Mouse (Mus musculus) intestine, embryonic 16.5 days (tissue): ENCODE measurements around the gene Rgcc. TPM values are rescaled to one million over a fixed set of nuclear protein-coding genes. Genes with fewer than 3 reads are reported as not detected.
A peak's percentile ranks its signal among the peaks of the same experiment; 100 is the strongest.

Experiments
- ATAC-seq: fragments of 200-750 bp; cut with Nextera tagmentation; 2 replicates; pipeline ENCODE4 v1.8.0; 2017; ENCODE audit warnings: moderate TSS enrichment, moderate library complexity
- H3K27ac ChIP-seq: fragments of 300-500 bp; sonication (generic); 2 replicates; pipeline ENCODE4 v1.5.1; 2014; ENCODE audit warnings: mild to moderate bottlenecking, low read length
- H3K27me3 ChIP-seq: fragments of 300-500 bp; sonication (generic); replicated peaks from 2 replicates; pipeline ENCODE4 v1.6.1; 2014; ENCODE audit warnings: low read length, control low read depth, mixed read lengths; ENCODE audit not compliant: control insufficient read depth, insufficient read depth
- H3K36me3 ChIP-seq: fragments of 300-500 bp; sonication (generic); 2 replicates; pipeline ENCODE4 v1.6.1; 2014; ENCODE audit warnings: low read length, control low read depth; ENCODE audit not compliant: control insufficient read depth, insufficient read depth
- H3K4me1 ChIP-seq: fragments of 300-500 bp; sonication (generic); 2 replicates; pipeline ENCODE4 v1.6.1; 2014; ENCODE audit warnings: low read length, control low read depth, mixed read lengths; ENCODE audit not compliant: control insufficient read depth, insufficient read depth
- H3K4me2 ChIP-seq: fragments of 300-500 bp; sonication (generic); 2 replicates; pipeline ENCODE4 v1.6.1; 2014; ENCODE audit warnings: low read depth, low read length, control low read depth
- H3K4me3 ChIP-seq: fragments of 300-500 bp; sonication (generic); 2 replicates; pipeline ENCODE4 v1.5.1; 2014; ENCODE audit warnings: mild to moderate bottlenecking, low read length
- H3K9ac ChIP-seq: fragments of 300-500 bp; sonication (generic); 2 replicates; pipeline ENCODE4 v1.6.1; 2014; ENCODE audit warnings: low read depth, low read length
- H3K9me3 ChIP-seq: fragments of 300-500 bp; sonication (generic); 2 replicates; pipeline ENCODE4 v1.6.1; 2016; ENCODE audit warnings: low read length, control low read depth; ENCODE audit not compliant: control insufficient read depth
- WGBS: fragments of 180-500 bp; shearing (Covaris S2); extraction: QIAGEN DNeasy Blood & Tissue Kit; methylation state at CpG from one replicate; pipeline ENCODE4 v1.1.7; 2014; 5-methylcytosine and 5-hydroxymethylcytosine counted together
- polyA plus RNA-seq: library from polyadenylated mRNA; unstranded; fragments of >200 nt; fragmentation: Nextera tagmentation; extraction: Ambion mirVana; gene quantifications from 2 replicates; pipeline ENCODE4 v1.2.1, GENCODE M21; 2015

Gene Rgcc
- polyA plus RNA-seq, 1 experiment from 2014 or later, result 46.2 TPM

DNA sequence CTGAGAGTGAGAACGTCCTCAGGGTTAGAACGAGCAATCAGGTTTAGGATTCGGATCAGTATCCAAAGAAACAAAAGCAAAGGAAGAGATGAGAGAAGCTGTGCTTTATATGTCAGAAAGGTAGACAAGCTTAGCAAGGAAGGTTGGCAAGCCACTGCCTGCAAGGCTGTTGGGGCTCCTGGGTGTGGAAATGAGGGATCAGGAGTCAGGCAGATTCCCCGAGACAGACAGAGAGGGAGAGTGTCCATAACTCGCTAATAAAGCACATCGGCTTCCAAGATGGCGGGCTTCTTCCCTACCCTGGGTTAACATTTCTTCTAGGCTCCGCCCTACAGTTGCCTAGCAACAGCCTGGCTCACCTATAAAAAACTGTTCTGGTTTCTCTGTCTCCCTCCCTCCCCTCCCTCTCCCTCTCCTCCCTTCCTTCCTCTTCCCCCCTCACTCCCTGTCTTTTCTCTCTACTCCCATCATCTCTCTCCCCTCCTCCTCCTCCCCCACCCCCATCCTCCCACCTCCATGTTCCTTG is 25.5 kb downstream of the Rgcc start:
- ATAC-seq, result no peak
- H3K36me3 ChIP-seq, result no peaks in the 10 kb centered on the region
- no peaks in the 10 kb centered on the region for H3K4me1 ChIP-seq
- H3K27ac ChIP-seq, result no peak overlapping the region
- H3K9me3 ChIP-seq, result no peaks in the 10 kb centered on the region
- H3K4me3 ChIP-seq, result no peak overlapping the region
- no peaks in the 10 kb centered on the region for H3K27me3 ChIP-seq
- H3K4me2 ChIP-seq, result no peak overlapping the region
- no peak overlapping the region for H3K9ac ChIP-seq
- 85% methylated on average over 8 of the region's 8 CpGs for WGBS

DNA sequence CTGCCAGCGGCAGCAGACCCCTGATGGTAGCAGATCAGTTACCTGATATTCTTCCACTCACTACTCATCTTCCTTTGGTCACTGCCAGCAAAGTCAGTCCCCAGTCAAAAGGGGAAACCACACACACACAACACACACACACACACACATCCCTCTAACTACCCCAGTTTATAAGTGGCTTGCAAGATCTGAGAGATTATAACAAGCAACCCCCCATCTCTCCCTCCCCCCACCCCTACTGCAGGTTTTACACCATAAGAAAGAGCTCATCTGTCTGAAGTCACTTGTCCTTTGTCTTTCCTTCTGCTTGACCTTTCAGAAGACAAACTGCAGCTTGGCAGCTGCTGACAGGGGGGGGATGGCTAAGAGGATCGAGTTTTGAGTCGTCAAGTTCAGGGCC is 26.0 kb downstream of the Rgcc start:
- Histone ChIP-seq H3K4me1 (no peaks in the 10 kb centered on the region), H3K27me3 (no peaks in the 10 kb centered on the region), H3K4me3 (no peak overlapping the region), H3K9me3 (no peaks in the 10 kb centered on the region), H3K9ac (no peak overlapping the region), H3K4me2 (no peak overlapping the region), H3K27ac (no peak overlapping the region), H3K36me3 (no peaks in the 10 kb centered on the region)
- no peak for ATAC-seq
- 44% methylated on average over 3 of the region's 3 CpGs for WGBS

DNA sequence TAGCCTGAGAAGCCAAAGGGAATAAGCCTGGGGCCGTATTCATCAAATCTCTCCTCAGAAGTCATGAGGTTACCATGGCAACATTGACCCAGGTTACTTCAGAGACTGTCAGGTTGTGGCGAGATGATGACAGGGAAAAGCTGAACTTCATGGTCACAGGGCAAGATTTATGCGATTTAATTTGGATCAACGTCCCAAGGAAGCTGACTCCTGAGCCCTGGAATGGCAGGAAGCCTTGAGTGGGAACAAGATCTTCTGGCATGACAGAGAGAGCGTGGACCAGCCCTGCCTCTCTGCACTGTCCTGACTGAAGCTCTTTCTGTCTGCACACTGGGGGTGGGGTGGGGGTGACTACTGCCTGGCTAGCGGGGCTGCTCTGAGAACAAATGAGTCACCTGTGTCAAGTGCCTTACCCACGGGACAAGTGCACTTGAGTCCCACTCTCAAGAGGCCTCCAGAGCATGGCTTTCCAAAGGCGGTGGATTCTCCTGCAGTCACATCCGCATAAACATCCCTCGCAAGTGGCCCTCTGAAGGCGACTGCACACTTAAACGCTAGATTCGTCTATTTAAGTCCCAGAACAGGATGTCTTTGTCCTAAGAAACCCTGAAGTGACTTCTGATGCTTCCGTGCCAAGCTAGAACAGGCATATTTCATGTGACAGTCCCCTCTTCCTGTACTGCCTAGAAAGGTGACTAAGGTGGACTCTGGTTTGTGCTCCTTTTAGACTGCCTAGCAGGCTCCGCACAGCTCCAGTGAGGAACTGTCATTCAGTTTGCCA is 27.6 kb downstream of the Rgcc start:
- Histone ChIP-seq H3K9ac (no peak overlapping the region), H3K4me3 (no peak overlapping the region), H3K9me3 (no peaks in the 10 kb centered on the region), H3K27ac (no peak overlapping the region), H3K4me1 (no peaks in the 10 kb centered on the region), H3K4me2 (no peak overlapping the region), H3K36me3 (no peaks in the 10 kb centered on the region), H3K27me3 (no peaks in the 10 kb centered on the region)
- ATAC-seq, result peak; percentile 54; the same call in 1 of the 2 replicates
- WGBS, result 61% methylated on average over 15 of the region's 15 CpGs

DNA sequence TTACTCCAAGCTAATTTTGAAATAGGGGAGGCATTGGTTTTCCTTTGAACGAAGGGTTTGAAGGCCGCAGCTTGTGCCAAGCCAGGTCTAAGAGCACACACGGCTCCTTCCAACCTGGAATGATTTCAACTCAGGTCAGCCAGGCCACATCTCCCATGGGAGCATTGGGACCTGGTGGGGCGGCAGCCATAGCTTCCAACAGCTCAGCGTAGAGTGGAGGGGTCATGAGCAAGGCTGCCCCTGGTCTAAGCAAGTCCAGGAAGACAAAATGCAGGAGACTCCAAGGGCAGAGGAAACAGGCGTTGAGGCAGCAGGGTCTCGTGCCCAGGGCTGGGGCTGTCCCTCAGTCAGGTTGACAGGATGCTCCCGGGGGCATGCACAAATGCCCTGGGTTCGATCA is 28.5 kb downstream of the Rgcc start:
- Histone ChIP-seq H3K4me3 (no peak overlapping the region), H3K27ac (no peak overlapping the region), H3K4me1 (no peaks in the 10 kb centered on the region), H3K4me2 (no peak overlapping the region), H3K36me3 (no peaks in the 10 kb centered on the region), H3K27me3 (no peaks in the 10 kb centered on the region), H3K9ac (no peak overlapping the region), H3K9me3 (no peaks in the 10 kb centered on the region)
- ATAC-seq, result no peak
- WGBS, result 80% methylated on average over 9 of the region's 9 CpGs

DNA sequence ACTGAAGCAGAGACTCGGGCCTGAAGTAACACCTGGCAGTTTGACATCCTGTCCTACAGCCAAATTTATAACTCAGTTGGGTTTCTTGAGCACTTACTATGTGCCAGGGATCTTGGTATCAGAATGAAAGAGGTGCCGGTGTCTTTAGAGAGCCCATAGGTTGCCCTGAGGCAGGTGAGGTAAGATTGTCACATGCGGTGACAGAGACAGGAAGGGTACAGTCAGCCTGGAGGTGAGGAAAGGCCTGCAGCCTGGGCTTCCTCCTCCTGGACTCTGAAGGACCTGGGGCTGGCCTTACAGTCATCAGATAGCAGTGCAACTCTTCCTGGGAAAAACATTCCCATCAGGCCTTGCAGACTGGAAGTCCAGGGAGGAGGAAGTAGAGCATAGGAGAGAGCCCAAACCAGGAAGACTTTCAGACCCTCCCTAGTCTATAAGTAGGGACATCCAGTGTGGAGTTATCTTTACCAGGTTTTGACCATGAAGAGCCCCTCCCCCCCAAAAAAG is 29.2 kb downstream of the Rgcc start:
- no peak overlapping the region for H3K4me2 ChIP-seq
- no peak overlapping the region for H3K4me3 ChIP-seq
- no peaks in the 10 kb centered on the region for H3K36me3 ChIP-seq
- H3K27me3 ChIP-seq, result no peaks in the 10 kb centered on the region
- H3K9ac ChIP-seq, result no peak overlapping the region
- WGBS, result 86% methylated on average over 3 of the region's 3 CpGs
- H3K27ac ChIP-seq, result no peak overlapping the region
- no peaks in the 10 kb centered on the region for H3K9me3 ChIP-seq
- no peaks in the 10 kb centered on the region for H3K4me1 ChIP-seq
- no peak for ATAC-seq

DNA sequence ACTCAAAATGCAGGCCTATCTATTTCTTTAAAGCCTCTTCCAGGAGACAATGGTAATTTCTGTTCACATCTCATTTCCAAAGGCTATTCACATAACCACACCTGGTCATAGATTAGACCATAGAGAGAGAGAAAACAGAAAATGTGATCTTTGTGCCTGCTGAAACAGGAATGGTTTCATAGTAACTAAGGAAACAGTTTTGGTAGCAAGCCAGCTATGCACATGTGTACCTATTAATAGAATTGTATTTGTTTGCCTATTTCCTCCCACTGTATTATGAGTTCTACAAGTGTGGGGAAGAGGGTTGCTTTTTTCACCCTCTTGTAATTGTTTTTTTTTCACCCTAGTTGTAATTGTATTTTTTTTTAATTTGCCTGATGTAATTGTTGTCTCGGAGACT is 31.9 kb downstream of the Rgcc start:
- WGBS, result 72% methylated on average over 1 of the region's 1 CpGs
- ATAC-seq, result no peak
- H3K27ac ChIP-seq, result no peak overlapping the region

DNA sequence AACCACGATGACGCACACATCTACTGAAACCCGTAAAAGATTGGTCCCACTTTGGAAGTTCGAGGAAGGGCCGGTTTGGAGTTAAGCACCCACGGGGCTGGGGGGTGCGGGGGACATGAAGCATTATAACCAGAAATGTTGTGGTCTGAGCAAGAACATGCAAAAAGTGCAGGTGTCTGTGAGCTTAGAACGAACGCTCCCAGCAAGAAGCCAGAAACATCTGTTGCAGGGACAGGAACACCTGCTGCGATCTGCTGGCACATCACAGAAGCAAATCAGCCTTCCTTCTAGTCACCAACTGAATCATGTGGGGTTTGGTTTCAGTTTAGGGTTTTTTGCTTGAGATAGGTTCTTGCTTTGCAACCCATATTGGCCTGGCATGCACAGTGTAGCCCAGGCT is 33.6 kb downstream of the Rgcc start:
- no peak for ATAC-seq

More for the DNA sequence above, 31.9 kb downstream of the Rgcc start:
- no peaks in the 10 kb centered on the region for H3K4me1 ChIP-seq
- no peak overlapping the region for H3K4me2 ChIP-seq
- no peaks in the 10 kb centered on the region for H3K36me3 ChIP-seq
- no peaks in the 10 kb centered on the region for H3K27me3 ChIP-seq
- no peak overlapping the region for H3K9ac ChIP-seq
- H3K9me3 ChIP-seq, result no peaks in the 10 kb centered on the region
- no peak overlapping the region for H3K4me3 ChIP-seq

DNA sequence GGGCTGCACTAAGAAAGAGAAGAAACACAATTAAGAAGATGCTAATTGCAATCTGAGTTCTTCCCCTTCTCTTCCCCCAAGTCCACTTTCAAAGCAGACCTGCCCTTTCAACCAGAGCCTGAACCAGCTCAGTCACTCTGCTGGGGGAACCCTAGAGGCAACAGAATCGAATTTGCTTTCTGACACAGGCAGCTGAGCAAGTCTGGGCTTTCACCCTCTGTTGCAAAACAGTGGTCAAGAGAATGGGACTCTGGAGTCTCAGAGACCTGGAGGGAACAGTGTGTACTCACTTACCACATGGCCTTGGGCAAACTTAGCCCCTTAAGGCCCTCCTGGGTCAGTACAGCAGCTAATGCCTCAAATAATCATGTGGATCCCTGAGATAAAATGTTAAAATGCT is 34.1 kb downstream of the Rgcc start:
- no peak overlapping the region for H3K4me3 ChIP-seq
- no peak overlapping the region for H3K4me2 ChIP-seq
- no peak overlapping the region for H3K9ac ChIP-seq
- no peaks in the 10 kb centered on the region for H3K27me3 ChIP-seq
- H3K4me1 ChIP-seq, result no peaks in the 10 kb centered on the region
- ATAC-seq, result no peak
- H3K9me3 ChIP-seq, result no peaks in the 10 kb centered on the region
- WGBS, result 68% methylated on average over 1 of the region's 1 CpGs
- no peak overlapping the region for H3K27ac ChIP-seq
- no peaks in the 10 kb centered on the region for H3K36me3 ChIP-seq

More for the DNA sequence above, 33.6 kb downstream of the Rgcc start:
- Histone ChIP-seq H3K36me3 (no peaks in the 10 kb centered on the region), H3K9ac (no peak overlapping the region), H3K4me3 (no peak overlapping the region), H3K27ac (no peak overlapping the region), H3K9me3 (no peaks in the 10 kb centered on the region), H3K4me1 (no peaks in the 10 kb centered on the region), H3K4me2 (no peak overlapping the region), H3K27me3 (no peaks in the 10 kb centered on the region)
- WGBS, result 91% methylated on average over 10 of the region's 10 CpGs

DNA sequence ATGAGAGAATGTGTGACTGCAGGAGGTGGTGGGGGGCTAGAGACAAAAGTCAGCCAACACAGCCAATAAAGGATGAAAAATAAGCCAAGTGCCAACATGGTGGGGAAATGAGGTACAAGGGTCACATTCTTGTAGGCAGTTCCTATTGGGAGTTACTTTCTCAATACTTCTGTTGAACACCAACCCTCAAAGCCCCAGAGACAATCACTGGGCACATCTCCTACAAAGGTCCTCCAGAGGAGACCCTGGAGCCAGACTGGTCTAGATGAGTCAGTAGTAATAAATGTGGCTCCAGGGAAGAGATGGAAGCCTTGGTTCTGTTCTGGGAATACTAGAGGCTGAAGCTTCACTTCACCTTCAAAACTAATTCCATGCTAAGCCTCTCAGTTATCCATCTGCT is 35.0 kb downstream of the Rgcc start:
- Histone ChIP-seq H3K27ac (no peak overlapping the region), H3K9me3 (no peaks in the 10 kb centered on the region), H3K4me2 (no peak overlapping the region), H3K9ac (no peak overlapping the region), H3K36me3 (no peaks in the 10 kb centered on the region), H3K27me3 (no peaks in the 10 kb centered on the region), H3K4me3 (no peak overlapping the region), H3K4me1 (no peaks in the 10 kb centered on the region)
- ATAC-seq, result no peak
